Mouse (Mus musculus) kidney, adult 8-10 months (tissue): ENCODE data around the gene Pltp.
"Not testable (repeated sequence)": the region's sequence is repeated elsewhere in the genome, so short reads cannot be mapped to it uniquely, and the experiment has no call there.

ENCODE experiments used
- DNase-seq, 2 experiments: peaks; one replicate each; pipeline ENCODE4 v3.0.0; 2022

Gene Pltp

DNA sequence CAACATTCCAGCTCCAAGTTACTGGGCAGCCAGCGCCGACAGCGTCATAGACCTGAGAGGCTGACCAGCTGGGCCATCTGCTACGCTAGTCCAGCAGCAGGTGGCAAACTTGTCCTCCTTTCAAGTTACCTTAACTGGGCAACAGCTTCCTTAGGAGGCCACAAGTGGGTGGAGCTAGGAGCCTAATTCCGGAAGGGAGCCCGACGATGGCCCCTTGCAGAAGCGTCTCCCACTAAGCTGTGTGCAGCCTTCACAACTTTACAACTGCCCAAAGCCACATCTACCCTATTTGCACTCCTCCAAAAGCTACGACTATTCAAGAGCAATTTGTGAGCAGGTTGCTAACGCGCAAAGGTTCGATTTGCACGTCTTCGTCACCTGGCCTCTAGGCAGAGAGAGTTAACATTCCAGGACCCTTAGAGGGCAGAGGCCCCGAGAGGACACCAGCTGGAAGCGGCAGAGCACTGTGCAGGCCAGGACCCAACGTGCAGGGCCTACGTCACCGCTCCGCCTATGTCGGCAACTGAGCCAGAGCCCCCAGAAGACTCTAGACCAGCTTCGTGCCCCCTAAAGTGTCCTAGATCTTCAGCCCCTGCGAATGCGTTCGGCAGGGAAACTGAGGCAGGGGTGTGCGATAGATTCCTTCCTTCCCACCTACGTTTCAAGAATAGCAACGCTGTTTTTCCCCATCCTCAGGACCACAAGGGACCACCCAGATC is 21.2 kb upstream of the Pltp start:
- DNase-seq = peak; percentile 86 to 89

DNA sequence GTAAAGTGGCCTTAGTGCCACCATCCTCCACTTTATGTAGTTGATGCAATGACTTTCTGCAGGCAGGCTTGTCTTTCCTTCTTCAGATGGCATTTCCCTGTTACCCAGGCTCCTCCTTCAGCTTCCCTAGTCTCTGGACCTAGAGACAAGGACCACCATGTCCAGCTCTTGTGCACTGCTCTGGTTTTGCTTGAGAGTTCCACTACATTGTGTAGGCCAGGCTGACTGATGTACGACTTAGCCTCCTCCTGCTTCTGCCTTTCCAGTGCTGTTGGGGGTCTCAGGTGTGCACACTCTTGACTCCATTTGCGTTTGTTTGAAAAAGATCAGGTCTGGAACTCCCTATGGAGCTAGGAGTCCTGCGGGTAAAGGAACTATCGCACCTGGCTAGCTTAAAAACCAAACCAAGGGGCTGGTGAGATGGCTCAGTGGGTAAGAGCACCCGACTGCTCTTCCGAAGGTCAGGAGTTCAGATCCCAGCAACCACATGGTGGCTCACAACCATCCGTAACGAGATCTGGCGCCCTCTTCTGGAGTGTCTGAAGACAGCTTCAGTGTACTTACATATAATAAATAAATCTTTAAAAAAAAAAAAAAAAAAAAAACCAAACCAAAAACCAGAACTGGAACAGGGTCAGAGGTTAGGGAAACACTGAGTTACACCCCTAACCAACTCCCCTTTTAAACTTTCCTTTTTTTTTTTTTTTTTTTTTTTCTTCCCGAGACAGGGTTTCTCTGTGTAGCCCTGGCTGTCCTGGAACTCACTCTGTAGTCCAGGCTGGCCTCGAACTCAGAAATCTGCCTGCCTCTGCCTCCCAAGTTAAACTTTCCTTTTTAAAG is 20.1 kb upstream of the Pltp start:
- not testable (repeated sequence) for DNase-seq

DNA sequence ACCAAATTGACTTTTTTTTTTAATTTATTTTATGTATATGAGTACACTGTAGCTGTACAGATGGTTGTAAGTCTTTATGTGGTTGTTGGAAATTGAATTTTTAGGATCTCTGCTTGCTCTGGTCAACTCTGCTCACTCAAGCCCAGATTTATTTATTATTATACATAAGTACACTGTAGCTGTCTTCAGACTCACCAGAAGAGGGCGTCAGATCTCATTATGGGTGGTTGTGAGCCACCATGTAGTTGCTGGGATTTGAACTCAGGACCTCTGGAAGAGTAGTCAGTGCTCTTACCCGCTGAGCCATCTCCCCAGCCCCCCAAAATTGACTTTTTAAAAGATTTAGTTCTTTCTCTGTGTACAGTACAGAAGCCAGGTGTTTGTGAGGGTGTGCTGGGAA is 18.1 kb upstream of the Pltp start:
- not testable (repeated sequence) for DNase-seq

DNA sequence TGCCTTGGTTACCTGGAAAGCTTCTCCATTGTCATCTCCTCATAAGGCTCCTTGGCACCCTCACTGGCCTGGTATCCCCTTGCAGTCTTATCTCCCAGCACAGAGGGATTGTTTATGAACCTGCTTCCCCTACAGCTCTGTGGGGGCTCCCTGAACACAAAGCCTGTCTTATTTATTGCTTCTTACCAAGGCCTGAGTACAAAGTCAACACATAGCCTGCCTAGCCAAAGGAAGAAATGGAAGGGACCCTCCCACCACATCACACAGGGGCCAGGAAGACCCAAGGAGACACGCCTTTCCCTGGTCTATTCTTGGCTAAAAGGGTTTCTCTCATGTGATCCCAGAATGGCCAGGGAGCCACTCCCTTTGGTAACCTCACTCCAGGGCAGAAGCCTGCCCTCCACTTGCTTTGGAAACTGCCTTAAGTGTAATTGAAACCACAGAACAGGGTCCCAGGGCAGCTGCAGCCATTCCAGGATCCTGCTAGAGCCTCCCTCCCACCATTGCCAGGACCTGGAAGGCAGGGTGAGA is 16.8 kb upstream of the Pltp start:
- peak in 1 of 2 experiments; percentile 60 for DNase-seq

DNA sequence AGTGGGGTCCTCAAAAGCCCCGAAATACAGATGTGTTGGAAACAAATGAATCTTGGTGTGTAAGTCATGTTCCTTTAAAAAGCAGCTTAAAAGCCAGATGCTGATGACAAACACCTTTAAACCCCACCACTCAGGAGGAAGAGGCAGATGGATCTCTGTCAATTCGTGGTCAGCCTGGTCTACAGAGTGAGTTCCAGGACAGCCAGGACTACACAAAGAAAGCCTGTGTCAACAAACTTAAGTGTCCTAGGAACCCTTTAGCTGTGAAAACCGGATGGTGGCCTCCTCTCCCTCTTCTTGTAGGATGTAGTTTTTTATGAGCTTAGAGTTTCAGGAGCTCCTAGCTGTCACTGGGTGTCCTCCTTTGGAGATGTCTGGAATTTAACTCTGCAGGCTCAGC is 16.1 kb upstream of the Pltp start:
- no peak for DNase-seq

DNA sequence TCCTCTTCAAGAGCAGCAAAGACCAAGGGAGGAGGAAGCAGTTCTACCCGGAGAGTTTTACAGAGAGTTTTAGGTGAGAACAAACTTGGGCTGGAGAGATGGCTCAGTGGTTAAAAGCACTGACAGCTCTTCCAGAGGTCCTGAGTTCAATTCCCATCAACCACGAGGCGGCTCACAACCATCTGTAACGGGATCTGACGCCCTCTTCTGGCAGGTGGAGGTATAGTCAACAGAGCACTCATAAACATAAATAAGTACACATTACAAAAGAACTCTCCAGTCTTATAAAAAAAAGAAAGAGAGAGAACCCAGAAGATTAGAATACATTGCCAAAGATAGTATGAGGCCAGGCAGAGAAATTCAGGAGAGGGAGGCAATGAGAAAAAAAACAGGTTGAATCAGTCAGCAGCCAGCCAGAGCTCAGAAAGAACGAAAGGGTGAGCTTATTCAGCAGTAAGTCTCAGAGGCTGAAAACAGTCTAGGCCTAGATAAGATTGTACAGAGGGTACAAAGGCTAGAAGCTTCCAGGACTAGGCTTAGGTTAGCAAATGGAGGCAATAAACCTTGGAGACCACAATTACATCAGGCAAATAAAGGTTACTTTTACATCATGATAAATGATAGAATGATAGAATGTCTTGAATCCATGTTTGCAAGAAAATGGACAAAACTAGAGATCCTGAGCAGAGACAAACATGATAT is 14.2 kb upstream of the Pltp start:
- DNase-seq = no peak

DNA sequence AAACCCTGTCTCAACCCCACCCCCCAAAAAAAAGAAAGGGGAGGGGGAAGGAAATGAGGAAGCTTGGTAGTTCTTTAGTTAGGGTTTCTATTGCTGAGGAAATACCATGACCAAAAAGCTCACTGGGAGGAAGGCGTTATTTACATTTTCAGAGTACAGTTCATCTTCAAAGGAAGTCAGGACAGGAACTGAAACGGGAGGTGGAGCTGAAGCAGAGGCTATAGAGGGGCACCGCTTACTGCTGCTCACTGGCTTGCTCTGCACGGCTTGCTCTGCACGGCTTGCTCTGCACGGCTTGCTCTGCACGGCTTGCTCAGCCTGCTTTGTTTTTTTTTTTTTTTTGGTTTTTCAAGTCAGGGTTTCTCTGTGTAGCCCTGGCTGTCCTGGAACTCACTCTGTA is 11.0 kb upstream of the Pltp start:
- no peak for DNase-seq

DNA sequence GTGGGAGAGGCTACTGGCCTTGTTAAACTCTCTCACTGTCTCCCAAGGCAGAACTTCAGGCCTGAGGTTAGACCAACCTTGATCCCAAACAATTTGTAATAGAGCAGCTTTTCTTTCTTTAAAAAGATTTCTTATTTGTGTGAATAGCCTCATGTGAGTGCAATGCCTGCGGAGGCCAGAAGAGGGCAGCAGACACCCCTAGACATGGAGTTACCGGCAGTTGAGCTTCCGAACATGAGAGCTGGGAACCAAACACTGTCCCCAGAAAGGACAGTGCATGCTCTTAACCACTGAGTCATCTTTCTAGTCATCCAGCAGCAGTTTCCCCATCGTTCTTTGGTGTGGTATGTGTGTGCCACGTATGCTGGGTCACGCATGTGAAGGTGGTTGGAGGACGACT is 10.1 kb upstream of the Pltp start:
- no peak for DNase-seq

DNA sequence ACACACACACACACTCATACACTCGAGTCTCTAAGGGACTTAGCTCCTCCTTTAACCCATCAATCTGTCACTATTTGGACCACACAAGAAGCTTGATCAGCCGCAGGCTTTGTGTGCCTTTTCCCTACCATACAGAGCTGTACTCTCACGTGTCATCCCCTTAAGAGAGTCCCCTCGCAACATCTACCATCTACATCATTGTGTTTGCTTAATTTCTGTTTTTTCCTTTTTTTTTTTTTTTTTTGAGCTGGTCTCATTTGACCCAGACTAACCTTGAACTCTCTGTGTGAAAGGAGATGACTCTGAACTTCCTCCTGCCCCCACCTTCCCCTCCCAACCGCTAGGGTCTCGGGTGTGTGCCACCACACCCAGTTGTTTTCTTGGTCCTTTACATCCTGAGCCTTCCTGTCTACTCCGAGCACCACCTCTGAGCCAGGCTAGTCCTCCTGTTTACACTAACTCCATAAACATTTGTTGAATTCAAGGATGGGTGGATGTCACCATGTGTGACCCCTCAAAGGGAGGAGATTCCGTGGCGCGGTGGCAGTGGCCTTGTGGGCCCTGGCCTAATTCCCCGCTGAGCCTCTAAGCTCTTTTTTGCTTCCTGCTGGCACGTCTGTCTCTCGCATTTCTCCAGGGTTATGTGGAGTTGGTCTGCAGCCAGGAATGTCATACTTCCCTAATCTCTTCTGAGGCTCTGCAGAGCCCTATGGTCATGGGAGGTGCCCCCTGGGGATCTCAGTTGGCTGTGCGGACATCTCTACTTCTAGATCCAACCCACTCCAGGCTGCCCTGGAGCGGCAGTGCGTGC is 9.4 kb upstream of the Pltp start:
- no peak for DNase-seq

DNA sequence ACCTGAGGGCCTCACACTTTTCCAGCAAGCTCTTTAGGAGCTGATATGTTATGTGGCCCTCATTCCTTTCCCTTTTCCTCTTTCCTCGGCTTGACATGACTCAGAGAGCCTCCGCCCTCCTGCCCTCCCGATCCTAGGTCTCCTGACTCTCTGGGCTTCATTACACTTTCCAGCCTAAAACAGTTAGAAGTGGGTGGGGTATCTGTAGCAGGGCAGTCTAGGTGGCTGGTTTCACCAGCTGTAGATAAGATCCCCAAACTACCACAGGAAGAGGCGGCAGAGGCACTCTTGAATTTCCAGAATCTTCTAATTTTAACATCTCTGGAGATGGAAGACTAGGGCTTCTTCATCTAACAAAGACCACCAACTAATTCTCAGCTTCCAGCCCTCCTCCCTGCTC is 7.1 kb upstream of the Pltp start:
- DNase-seq = no peak

DNA sequence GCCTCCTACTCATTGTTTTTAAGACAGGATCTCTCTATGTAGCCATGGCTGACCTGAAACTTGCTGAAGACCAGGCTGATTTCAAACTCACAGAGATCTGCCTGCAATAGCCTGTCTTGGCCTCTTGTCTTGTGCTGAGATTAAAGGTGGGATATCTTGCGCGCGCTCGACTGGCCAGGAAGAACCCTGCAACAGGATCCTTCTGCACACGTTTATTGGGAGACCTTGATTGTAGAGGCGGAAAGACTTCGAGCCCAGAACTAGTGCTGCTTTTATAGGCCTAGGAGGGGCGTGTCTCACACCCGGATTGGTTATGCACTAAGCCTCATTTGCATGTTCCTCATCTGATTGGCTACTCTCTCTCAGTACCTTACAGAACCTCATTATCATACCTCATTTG is 5.9 kb upstream of the Pltp start:
- DNase-seq = not testable (repeated sequence)

DNA sequence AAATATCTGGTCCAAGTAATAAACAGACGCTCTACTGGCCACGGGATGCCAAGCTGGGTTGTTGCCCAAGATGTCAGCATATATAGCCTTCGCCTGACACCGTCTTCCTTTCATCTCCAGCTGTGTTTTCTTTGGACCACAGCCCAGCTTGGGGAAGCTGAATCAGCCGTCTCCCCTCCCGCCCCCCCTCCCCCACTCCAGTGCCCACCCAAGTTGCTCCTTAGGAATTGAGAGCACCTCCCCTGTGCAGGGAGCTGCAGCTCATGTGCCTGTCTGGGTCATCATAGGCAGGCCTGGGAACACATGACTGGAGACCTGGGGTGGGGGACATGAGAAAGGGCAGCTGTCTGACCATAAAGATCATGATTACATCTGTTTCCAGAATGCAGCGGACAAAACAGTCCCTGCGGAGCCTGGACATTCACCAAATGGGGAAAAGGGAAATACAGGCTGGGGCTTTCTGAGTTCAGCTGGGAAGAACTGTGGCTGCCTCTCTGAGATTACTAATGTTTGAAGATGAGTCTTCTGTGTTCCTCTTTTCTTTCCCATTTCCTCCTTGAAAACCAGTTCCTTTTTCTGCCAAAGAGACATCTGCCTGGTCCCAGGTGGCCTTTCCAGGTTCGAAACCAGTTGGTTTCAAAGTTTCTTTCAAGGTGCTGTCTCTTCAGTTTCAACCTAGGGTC is 4.8 kb upstream of the Pltp start:
- no peak for DNase-seq

DNA sequence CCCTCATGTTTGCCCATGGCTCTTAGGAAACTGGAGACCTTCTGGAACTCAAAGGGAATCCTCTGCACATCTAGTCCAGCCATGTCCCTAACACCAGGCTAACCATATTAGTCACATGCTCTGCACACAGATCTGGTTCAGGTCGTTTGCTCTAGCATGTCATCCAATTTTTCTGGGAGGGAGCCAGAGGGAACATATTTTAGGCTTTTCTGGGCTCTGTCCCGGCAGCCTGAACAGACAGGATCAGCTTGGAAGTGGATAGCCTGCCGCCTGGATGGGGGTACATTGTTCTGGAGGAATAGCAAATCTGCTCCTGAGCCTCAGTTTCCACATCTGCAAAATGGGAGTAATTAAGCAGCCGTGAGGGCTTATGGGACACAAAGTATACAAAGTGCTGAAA is 3.6 kb upstream of the Pltp start:
- no peak for DNase-seq

DNA sequence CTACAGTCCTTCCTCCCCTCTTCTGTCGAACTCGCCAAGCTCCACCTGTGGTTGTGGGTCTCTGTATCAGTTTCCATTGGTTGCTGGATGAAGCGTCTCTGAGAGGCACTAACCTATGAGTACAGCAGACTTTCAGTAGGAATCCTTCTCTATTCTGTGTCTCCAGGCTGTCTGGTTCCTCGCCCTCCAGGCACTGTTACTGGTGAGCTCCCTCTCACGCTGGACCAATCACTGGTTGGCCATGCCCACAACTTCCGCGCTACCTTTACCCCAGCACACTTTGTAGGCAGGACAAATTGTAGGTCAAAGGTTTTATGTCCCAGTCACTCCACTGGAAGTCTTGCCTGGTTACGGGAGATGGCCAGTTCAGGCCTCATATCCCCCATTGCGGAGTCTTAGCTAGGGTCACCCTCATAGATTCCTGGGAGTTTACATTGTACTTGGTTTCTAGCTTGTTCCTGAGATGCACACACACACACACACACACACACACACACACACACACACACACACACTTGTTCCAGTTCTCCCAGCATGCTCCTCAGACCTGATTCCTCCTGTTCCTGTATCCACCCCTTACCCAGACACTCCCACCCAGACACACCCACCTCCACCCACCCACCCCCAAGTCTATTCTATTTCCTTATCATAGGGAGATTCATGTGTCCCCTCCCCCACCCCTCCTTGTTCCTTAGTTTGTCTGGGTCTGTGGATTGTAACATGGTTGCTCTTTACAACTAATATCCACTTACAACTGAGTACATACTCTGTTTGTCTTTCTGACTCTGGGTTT is 2.3 kb upstream of the Pltp start:
- peak in 1 of 2 experiments; percentile 63 for DNase-seq

DNA sequence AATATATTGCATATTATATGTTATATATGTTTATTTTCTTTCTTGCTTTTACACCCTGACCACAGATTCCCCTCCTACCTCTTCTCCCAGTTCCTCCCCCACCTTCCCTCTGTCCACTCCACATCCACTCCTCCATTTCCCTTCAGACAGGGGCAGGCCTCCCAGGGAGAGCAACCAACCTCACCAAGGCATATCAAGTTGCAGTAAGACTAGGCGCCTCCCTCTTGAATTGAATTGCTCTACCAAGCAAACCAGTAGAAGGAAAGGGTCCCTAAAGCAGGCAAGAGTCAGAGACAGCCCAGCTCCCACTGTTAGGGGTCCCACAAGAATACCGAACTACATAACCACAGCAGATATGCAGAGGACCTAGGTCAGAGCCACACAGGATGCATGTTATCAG is 1.6 kb upstream of the Pltp start:
- no peak for DNase-seq

DNA sequence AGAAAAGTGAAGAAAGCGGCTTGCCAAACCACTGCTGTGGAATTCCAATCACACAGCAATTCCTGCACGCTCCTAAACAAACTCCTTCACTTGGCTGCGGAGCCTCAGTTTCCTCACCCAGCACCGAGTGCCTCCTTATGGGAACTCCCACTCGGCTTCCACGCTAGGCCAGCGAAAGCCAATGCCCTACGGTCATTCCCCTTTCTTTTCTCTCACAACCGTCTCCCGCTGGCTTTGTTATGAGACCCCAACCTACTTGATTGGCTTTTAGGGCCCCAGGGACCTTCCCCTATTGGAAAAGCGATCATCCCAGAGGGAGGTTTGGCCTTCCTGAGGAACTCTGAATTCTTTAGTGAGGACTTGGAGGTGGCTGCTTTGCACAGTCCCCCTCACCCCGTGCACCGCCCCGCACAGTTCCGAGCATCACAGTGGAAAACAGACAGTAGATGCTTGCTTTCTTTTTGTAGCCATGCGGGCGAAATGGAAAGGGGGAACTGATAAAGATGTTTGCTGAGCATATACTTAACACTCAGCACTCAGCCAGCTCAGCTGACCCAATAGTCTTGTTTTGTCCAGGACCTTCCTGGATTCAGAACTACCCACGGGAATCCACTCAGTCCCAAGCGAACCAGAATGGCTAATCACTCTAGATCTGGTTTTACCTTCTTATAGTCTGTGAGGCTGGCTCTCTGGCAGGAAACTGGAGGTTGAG is 487 bp upstream of the Pltp start:
- DNase-seq = no peak

DNA sequence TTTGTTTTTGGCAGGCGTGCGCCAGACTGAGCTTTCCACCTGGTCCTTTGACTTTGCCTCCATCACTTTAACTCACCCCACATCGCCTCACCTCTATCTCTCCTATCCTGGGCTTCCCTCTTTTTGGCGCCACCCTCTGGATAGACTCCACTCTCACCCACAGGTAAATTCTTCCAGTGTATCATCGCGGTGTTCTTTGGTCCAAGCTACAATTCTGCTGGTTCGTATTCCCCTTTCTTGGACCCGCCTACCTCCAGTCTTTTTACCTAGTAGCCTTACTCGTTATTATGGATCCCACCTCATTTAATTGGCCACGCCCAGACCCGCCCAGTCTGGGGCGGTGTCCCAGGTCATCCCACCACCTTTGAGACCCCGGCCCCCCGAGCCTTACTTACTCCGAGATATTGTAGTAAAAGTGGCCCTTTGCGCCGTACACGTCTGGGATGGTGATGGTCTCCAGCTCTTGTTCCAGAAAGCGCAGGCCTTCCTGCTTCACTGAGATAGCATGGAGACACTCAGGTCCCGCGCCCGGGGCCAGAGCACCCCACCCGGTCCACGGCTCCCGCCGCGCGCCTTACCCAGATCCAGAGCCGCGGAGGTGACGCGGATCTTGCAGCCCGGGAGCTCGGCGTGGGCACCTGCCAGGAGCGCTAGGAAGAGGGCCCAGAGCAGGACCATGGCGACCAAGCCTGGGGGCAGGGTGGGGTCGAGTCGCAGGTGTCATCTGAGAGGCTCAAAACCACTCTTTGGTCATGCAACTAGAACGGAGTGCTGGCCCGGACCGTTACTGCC is 1.0 kb downstream of the Pltp start:
- no peak for DNase-seq

DNA sequence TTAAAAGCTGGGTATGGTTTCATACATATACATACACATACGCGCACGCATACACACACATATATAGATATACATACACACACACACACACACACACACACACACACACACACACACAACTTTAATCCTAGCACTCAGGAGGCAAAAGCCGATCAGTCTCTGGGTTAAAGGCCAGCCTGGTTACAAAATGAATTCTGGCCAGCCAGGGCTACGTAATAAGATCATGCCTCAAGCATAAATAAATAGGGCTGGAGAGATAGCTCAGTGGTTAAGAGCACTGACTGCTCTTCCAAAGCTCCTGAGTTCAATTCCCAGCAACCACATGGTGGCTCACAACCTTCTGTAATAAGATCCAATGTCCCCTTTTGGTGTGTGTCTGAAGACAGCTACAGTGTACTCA is 1.9 kb downstream of the Pltp start:
- DNase-seq = not testable (repeated sequence)

DNA sequence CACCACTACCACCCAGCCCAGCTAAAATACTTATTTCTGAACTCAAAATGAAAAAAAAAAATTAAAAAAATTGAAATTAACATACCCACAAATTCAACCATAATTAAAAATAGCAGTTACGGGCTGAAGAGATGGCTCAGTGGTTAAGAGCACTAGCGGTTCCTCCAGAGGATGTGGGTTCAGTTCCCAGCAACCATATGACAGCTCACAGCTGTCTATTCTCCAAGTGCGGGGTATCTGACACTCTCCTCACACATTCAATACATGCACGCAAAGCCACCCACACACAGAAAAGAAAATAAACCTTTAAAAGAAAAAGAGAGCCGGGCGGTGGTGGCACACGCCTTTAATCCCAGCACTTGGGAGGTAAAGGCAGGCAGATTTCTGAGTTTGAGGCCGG is 7.5 kb downstream of the Pltp start:
- DNase-seq = no peak

DNA sequence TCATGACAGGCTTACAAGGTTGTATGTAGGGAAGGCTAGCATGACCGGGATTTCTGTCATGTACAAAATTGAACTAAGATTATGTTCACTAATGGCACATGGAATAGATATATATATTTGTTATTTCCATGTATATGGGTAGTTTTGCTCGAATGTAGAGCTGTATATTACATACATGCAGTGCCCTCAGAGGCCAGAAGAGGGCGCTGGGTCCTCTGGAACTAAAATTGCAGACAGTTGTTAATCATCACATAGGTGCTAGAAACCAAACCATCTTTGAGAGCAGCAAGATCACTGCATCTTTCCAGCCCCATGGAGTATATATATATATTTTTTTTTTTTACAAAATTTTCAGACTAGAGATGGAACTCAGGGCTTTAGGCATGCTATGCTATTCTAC is 11.7 kb downstream of the Pltp start:
- DNase-seq = no peak
